Mouse (Mus musculus): ENCODE results near the gene Nsmce1. TPM values are rescaled to one million over a fixed set of nuclear protein-coding genes. Genes with fewer than 3 reads are reported as not detected.

Gene Nsmce1
- polyA plus RNA-seq (2016; fragmentation: Nextera tagmentation; extraction: Ambion mirVana), result 135 and 138 TPM in 2 replicates

DNA sequence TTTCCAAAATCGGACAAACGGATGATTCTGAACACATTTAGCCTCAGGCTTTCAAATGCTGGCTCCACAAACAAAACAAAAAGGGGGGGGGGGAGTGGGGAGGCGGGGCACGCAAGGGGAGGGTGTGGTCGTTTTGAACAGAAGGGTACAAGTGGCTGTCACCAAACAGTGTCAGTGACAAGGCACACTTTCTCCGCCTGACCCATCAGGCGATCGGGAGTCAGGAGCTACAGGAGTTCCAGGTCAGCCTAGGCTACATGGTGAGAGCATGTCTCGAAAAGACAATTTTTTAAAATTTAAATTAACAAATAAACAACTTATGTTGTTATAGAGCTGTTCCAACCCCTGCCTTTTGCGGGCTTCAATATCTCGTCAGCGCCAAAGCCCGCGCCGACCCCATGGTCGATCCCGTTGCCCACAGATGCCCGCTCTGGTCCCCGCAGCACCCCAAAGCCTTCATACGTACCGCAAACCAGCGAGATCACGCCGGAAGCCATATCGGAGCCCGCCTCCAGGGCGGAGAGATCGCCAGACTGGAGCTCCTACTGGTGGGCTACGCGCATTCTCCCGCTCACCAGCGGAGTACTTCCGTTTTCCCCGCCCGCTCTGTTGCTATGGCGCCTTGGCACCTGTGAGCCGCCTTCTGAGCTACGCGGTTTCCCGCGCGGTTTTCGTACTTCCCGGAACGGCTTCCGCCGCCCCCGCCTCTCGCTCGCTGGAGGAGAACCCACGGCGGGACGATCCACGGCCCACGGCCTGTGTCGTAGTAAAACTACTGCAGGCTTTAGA is at the start of gene Nsmce1:
Gene Nsmce1, minus strand, starts transcription at position 650 of the 789 bp plus-strand sequence.
- H3K4me3 ChIP-seq, result peak within 1 kb of the TSS; percentile 73
- peak; percentile 95 for DNase-seq (ENCODE audit: low spot score)
- no peaks in the 10 kb centered on the region for H3K27me3 ChIP-seq (ENCODE audit: insufficient read depth, poor library complexity, severe bottlenecking)
- H3K27ac ChIP-seq, result peak within 1 kb of the TSS; percentile 97
- H3K36me3 ChIP-seq, result peaks cover 2% of the 10 kb centered on the region
- peaks cover 35% of the 10 kb centered on the region for H3K4me1 ChIP-seq (replicated peaks)
- H3K9me3 ChIP-seq, result no peaks in the 10 kb centered on the region
- WGBS, result under 1% methylated on average over 56 of the region's 56 CpGs

GRCm38 (mm10) chr7:125541026-125541425 is 49.6 kb upstream of the Nsmce1 start:
- peaks cover 6% of the 10 kb centered on the region for H3K4me1 ChIP-seq (replicated peaks)
- H3K9me3 ChIP-seq, result no peaks in the 10 kb centered on the region

GRCm38 (mm10) chr7:125539351-125539750 is 48.0 kb upstream of the Nsmce1 start:
- H3K27ac ChIP-seq, result no peak overlapping the region
- no peak overlapping the region for H3K4me3 ChIP-seq
- no peaks in the 10 kb centered on the region for H3K36me3 ChIP-seq
- 84% methylated on average over 3 of the region's 3 CpGs for WGBS
- no peaks in the 10 kb centered on the region for H3K27me3 ChIP-seq (ENCODE audit: insufficient read depth, poor library complexity, severe bottlenecking)
- peaks cover 6% of the 10 kb centered on the region for H3K4me1 ChIP-seq (replicated peaks)
- peaks cover 2% of the 10 kb centered on the region; the same call in 1 of the 2 replicates for H3K9me3 ChIP-seq
- DNase-seq (ENCODE audit: low spot score), result no peak

More at GRCm38 (mm10) chr7:125541026-125541425, 49.6 kb upstream of the Nsmce1 start:
- DNase-seq (ENCODE audit: low spot score), result no peak
- H3K36me3 ChIP-seq, result no peaks in the 10 kb centered on the region
- H3K27me3 ChIP-seq (ENCODE audit: insufficient read depth, poor library complexity, severe bottlenecking), result no peaks in the 10 kb centered on the region
- WGBS, result 80% methylated on average over 1 of the region's 1 CpGs
- no peak overlapping the region for H3K4me3 ChIP-seq
- H3K27ac ChIP-seq, result no peak overlapping the region

- Histone ChIP-seq H3K9me3 (no peaks in the 10 kb centered on the region), H3K4me3 (no peak overlapping the region), H3K27me3 (ENCODE audit: insufficient read depth, poor library complexity, severe bottlenecking) (no peaks in the 10 kb centered on the region), H3K27ac (no peak overlapping the region), H3K36me3 (no peaks in the 10 kb centered on the region), H3K4me1 (replicated peaks) (no peaks in the 10 kb centered on the region)
- WGBS, result 88% methylated on average over 9 of the region's 9 CpGs
- DNase-seq (ENCODE audit: low spot score), result no peak
These were observed 36.6 kb upstream of the Nsmce1 start for GRCm38 (mm10) chr7:125527901-125528580.

GRCm38 (mm10) chr7:125527186-125527585 is 35.8 kb upstream of the Nsmce1 start:
- Histone ChIP-seq H3K4me3 (no peak overlapping the region), H3K9me3 (no peaks in the 10 kb centered on the region), H3K27ac (no peak overlapping the region), H3K27me3 (ENCODE audit: insufficient read depth, poor library complexity, severe bottlenecking) (no peaks in the 10 kb centered on the region), H3K4me1 (replicated peaks) (no peaks in the 10 kb centered on the region), H3K36me3 (no peaks in the 10 kb centered on the region)
- WGBS, result 88% methylated on average over 6 of the region's 6 CpGs
- no peak for DNase-seq (ENCODE audit: low spot score)

- H3K9me3 ChIP-seq, result no peaks in the 10 kb centered on the region
- DNase-seq (ENCODE audit: low spot score), result no peak
- no peaks in the 10 kb centered on the region for H3K4me1 ChIP-seq (replicated peaks)
- WGBS, result 83% methylated on average over 3 of the region's 3 CpGs
- H3K27me3 ChIP-seq (ENCODE audit: insufficient read depth, poor library complexity, severe bottlenecking), result no peaks in the 10 kb centered on the region
- no peak overlapping the region for H3K27ac ChIP-seq
- H3K36me3 ChIP-seq, result no peaks in the 10 kb centered on the region
- H3K4me3 ChIP-seq, result no peak overlapping the region
These were observed 31.7 kb upstream of the Nsmce1 start for GRCm38 (mm10) chr7:125523051-125523450.

DNA sequence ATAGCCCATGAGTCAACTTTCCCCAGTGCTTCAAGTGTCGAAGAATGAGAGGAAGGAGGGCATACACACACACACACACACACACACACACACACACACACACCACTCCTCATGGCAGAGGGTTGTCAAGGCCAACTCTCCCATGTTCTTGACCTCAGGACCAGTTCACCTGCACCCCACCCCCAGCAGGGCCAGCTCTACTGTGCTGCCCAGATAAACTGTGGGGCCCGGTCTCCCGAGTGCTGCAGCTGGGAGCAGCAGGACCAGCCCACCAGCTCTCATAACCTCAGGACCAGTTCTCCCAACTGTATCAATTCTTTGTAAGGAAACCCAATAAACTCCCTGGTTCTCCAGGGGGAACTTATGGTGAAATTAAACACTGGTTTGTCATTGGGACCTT is 28.3 kb upstream of the Nsmce1 start:
- Histone ChIP-seq H3K27me3 (ENCODE audit: insufficient read depth, poor library complexity, severe bottlenecking) (no peaks in the 10 kb centered on the region), H3K27ac (no peak overlapping the region), H3K4me3 (no peak overlapping the region), H3K9me3 (no peaks in the 10 kb centered on the region), H3K36me3 (no peaks in the 10 kb centered on the region), H3K4me1 (replicated peaks) (peaks cover 13% of the 10 kb centered on the region)
- no peak for DNase-seq (ENCODE audit: low spot score)
- WGBS, result 89% methylated on average over 3 of the region's 3 CpGs

DNA sequence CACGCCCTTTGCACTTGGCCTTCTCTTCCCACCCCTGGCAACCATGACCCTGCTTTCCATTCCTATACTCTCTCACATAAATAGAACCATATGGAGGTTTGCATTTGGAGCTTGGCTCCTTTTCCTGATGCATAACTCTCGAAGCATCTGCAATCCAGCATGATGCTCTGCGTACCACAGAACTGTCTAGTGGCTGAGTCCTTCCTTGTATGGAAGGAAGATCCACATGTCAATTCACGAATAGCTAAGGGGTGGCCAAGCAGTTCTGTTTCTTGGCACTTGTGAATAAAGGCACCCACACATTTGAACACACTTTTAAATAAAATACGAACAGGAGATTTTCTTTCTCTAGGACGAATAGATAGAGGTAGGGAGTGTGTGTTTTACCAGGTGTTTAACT is 26.1 kb upstream of the Nsmce1 start:
- DNase-seq (ENCODE audit: low spot score), result peak; percentile 19
- 80% methylated on average over 6 of the region's 6 CpGs for WGBS

DNA sequence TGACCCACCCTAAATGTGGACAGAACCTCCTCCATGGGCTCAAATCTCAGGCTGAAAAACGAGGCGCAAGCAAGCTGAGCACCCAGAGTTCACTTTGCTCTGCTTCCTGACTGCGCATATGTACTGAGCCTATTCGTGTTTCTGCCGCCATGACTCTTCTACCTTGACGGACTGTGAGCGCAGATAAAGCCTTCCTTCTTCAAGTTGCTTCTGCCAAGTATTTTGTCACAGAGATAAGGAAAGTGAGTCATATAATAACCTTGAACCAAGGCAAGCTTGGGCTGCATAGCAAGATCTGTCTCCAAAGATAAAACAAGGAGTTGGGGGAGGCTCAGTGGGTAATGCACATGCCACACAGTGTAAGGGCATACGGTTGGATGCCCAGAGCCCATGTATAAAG is 25.3 kb upstream of the Nsmce1 start:
- WGBS, result 88% methylated on average over 8 of the region's 8 CpGs
- peaks cover 13% of the 10 kb centered on the region for H3K4me1 ChIP-seq (replicated peaks)

More for the DNA sequence above, 26.1 kb upstream of the Nsmce1 start:
- Histone ChIP-seq H3K36me3 (no peaks in the 10 kb centered on the region), H3K4me1 (replicated peaks) (peaks cover 13% of the 10 kb centered on the region), H3K9me3 (no peaks in the 10 kb centered on the region), H3K27ac (no peak overlapping the region), H3K4me3 (no peak overlapping the region), H3K27me3 (ENCODE audit: insufficient read depth, poor library complexity, severe bottlenecking) (no peaks in the 10 kb centered on the region)

GRCm38 (mm10) chr7:125515081-125515853 is 23.9 kb upstream of the Nsmce1 start:
- H3K9me3 ChIP-seq, result no peaks in the 10 kb centered on the region
- H3K36me3 ChIP-seq, result no peaks in the 10 kb centered on the region
- WGBS, result 73% methylated on average over 5 of the region's 5 CpGs
- peaks cover 13% of the 10 kb centered on the region for H3K4me1 ChIP-seq (replicated peaks)
- H3K27ac ChIP-seq, result no peak overlapping the region
- no peak for DNase-seq (ENCODE audit: low spot score)
- no peak overlapping the region for H3K4me3 ChIP-seq
- no peaks in the 10 kb centered on the region for H3K27me3 ChIP-seq (ENCODE audit: insufficient read depth, poor library complexity, severe bottlenecking)

More for the DNA sequence above, 25.3 kb upstream of the Nsmce1 start:
- Histone ChIP-seq H3K27me3 (ENCODE audit: insufficient read depth, poor library complexity, severe bottlenecking) (no peaks in the 10 kb centered on the region), H3K9me3 (no peaks in the 10 kb centered on the region), H3K4me3 (no peak overlapping the region), H3K36me3 (no peaks in the 10 kb centered on the region), H3K27ac (no peak overlapping the region)
- no peak for DNase-seq (ENCODE audit: low spot score)

GRCm38 (mm10) chr7:125511852-125512251 is 20.5 kb upstream of the Nsmce1 start:
- H3K9me3 ChIP-seq, result no peaks in the 10 kb centered on the region
- H3K36me3 ChIP-seq, result no peaks in the 10 kb centered on the region
- H3K27me3 ChIP-seq (ENCODE audit: insufficient read depth, poor library complexity, severe bottlenecking), result no peaks in the 10 kb centered on the region
- 66% methylated on average over 2 of the region's 2 CpGs for WGBS
- H3K27ac ChIP-seq, result no peak overlapping the region
- peaks cover 6% of the 10 kb centered on the region for H3K4me1 ChIP-seq (replicated peaks)
- no peak for DNase-seq (ENCODE audit: low spot score)
- H3K4me3 ChIP-seq, result no peak overlapping the region

- H3K4me1 ChIP-seq (replicated peaks), result 0 out of 2 replicates have a peak, but pooled peaks cover 4% of the 10 kb centered on the region
- no peak overlapping the region for H3K4me3 ChIP-seq
- no peaks in the 10 kb centered on the region for H3K9me3 ChIP-seq
- H3K27ac ChIP-seq, result no peak overlapping the region
- 80% methylated on average over 5 of the region's 5 CpGs for WGBS
- H3K36me3 ChIP-seq, result no peaks in the 10 kb centered on the region
- H3K27me3 ChIP-seq (ENCODE audit: insufficient read depth, poor library complexity, severe bottlenecking), result no peaks in the 10 kb centered on the region
- DNase-seq (ENCODE audit: low spot score), result no peak
These were observed 20.0 kb upstream of the Nsmce1 start for GRCm38 (mm10) chr7:125511432-125511831.
